Mouse (Mus musculus): Measurements from ENCODE around the gene Slc9a3. TPM values are rescaled to one million over a fixed set of nuclear protein-coding genes. Genes with fewer than 3 reads are reported as not detected.

Slc9a3 gene
- total and polyA plus RNA-seq, 3 experiments = not detected

DNA sequence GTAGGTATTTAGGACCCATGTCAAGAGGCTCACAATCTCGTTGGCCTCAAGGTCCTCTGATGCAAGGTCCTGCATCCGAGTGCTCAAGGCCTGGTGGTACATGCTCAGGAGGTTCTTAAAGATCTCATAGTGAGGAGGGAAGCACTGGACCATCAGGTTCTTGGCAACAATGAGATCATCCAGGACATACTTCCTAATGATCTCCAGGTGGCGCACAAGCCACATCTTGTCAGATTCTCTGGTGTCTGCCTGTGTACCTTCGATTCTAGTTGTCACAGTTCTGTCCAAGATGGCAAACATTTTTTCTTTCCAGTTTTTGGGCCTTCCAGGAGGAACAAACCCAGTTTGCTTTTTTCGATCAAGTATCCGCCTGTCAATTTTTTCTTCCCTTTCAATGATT, 71.4 kb downstream of the Slc9a3 start:
- dilution Hi-C loops (cut with MboI; ENCODE audit: extremely low pct_ligation_motif_present, extremely low pct_unique_long_range_greater_than_20kb, low sequenced_read_pairs) (no loop called here), in situ Hi-C loops (cut with MboI; ENCODE audit: low pct_ligation_motif_present, low pct_unique_long_range_greater_than_20kb, low sequenced_read_pairs) (loop anchor here (5.0 kb wide), 1 partner anchor 110 kb away; no protein-coding TSS in a partner anchor)
- no peaks in the 10 kb centered on the region for H3K27me3 ChIP-seq (replicated peaks)
- H3K27ac ChIP-seq (ENCODE audit: insufficient read depth, low read depth) = no peak overlapping the region
- no peak overlapping the region for H3K4me2 ChIP-seq (ENCODE audit: insufficient read depth, low read depth, poor library complexity, severe bottlenecking)
- no peak overlapping the region for H3K9ac ChIP-seq (ENCODE audit: insufficient read depth, low read depth)
- H3K9me3 ChIP-seq (replicated peaks; ENCODE audit: low read length) = no peaks in the 10 kb centered on the region
- no peaks in the 10 kb centered on the region for H3K79me2 ChIP-seq (replicated peaks; ENCODE audit: control insufficient read depth, extremely low read depth, insufficient read depth, poor library complexity, severe bottlenecking)
- H3K36me3 ChIP-seq (replicated peaks in 1 of 2; ENCODE audit: control insufficient read depth in 1 of 2, insufficient read depth in 1 of 2, low read length in 1 of 2) = peaks cover 39 to 68% of the 10 kb centered on the region in 2 experiments
- no peak overlapping the region for H3K4me3 ChIP-seq (replicated peaks in 1 of 3; ENCODE audit: low read depth in 2 of 3, low read length in 2 of 3, poor library complexity in 1 of 3)
- no peaks in the 10 kb centered on the region for H3K4me1 ChIP-seq (ENCODE audit: control insufficient read depth in 1 of 2, insufficient read depth in 2 of 2)
- DNase-seq (ENCODE audit: extremely low read depth) = peak; percentile 41
- TF ChIP-seq SIN3A (IDR thresholded peaks at IDR 0.05; ENCODE audit: low read length) = no peak
- peak; percentile 70 for TF ChIP-seq RAD21 (IDR thresholded peaks at IDR 0.05; ENCODE audit: low read depth, low read length)
- no peak for TF ChIP-seq MAFK (IDR thresholded peaks at IDR 0.05; ENCODE audit: insufficient replicate concordance, low read length)
- TF ChIP-seq ZMIZ1 (IDR thresholded peaks at IDR 0.05; ENCODE audit: low read depth, low read length) = no peak
- TF ChIP-seq CTCF (conservative IDR thresholded peaks at IDR 0.05 in 1 of 2, IDR thresholded peaks at IDR 0.05 in 1 of 2; ENCODE audit: low read depth in 2 of 2, low read length in 2 of 2) = peak in 1 of 2 experiments; percentile 68; a peak in 3 of 4 replicates
- peak; percentile 64 for TF ChIP-seq SMC3 (IDR thresholded peaks at IDR 0.05; ENCODE audit: low read depth, low read length)
- TF ChIP-seq ZKSCAN1 (IDR thresholded peaks at IDR 0.05; ENCODE audit: borderline replicate concordance, low read depth, low read length) = no peak
- no peak for TF ChIP-seq PAX5 (IDR thresholded peaks at IDR 0.05; ENCODE audit: low read length)

GRCm38 (mm10) chr13:74196451-74196850, 75.2 kb downstream of the Slc9a3 start:
- Histone ChIP-seq H3K9ac (ENCODE audit: insufficient read depth, low read depth) (no peak overlapping the region), H3K27me3 (replicated peaks) (no peaks in the 10 kb centered on the region), H3K4me1 (ENCODE audit: control insufficient read depth in 1 of 2, insufficient read depth in 2 of 2) (no peaks in the 10 kb centered on the region), H3K27ac (ENCODE audit: insufficient read depth, low read depth) (no peak overlapping the region), H3K4me2 (ENCODE audit: insufficient read depth, low read depth, poor library complexity, severe bottlenecking) (no peak overlapping the region), H3K79me2 (replicated peaks; ENCODE audit: control insufficient read depth, extremely low read depth, insufficient read depth, poor library complexity, severe bottlenecking) (no peaks in the 10 kb centered on the region), H3K4me3 (replicated peaks in 1 of 3; ENCODE audit: low read depth in 2 of 3, low read length in 2 of 3, poor library complexity in 1 of 3) (no peak overlapping the region), H3K9me3 (replicated peaks; ENCODE audit: low read length) (no peaks in the 10 kb centered on the region), H3K36me3 (replicated peaks in 1 of 2; ENCODE audit: control insufficient read depth in 1 of 2, insufficient read depth in 1 of 2, low read length in 1 of 2) (peaks cover 31 to 52% of the 10 kb centered on the region in 2 experiments)
- dilution Hi-C loops (cut with MboI; ENCODE audit: extremely low pct_ligation_motif_present, extremely low pct_unique_long_range_greater_than_20kb, low sequenced_read_pairs) (no loop called here), in situ Hi-C loops (cut with MboI; ENCODE audit: low pct_ligation_motif_present, low pct_unique_long_range_greater_than_20kb, low sequenced_read_pairs) (no loop called here)
- DNase-seq (ENCODE audit: extremely low read depth) = no peak
- TF ChIP-seq USF2 (conservative IDR thresholded peaks at IDR 0.05; ENCODE audit: low read depth, low read length) = no peak
- TF ChIP-seq JUND (conservative IDR thresholded peaks at IDR 0.05; ENCODE audit: low read depth, low read length) = no peak
- no peak for TF ChIP-seq MXI1 (IDR thresholded peaks at IDR 0.05; ENCODE audit: low read depth, low read length)
- TF ChIP-seq RCOR1 (conservative IDR thresholded peaks at IDR 0.05; ENCODE audit: low read depth, low read length) = no peak
- no peak for TF ChIP-seq E2F4 (IDR thresholded peaks at IDR 0.05; ENCODE audit: insufficient replicate concordance, low read depth, low read length)
- no peak for TF ChIP-seq JUN (IDR thresholded peaks at IDR 0.05; ENCODE audit: insufficient read depth, low read depth, low read length)
- no peak for TF ChIP-seq CTCF (conservative IDR thresholded peaks at IDR 0.05 in 1 of 2, IDR thresholded peaks at IDR 0.05 in 1 of 2; ENCODE audit: low read depth in 2 of 2, low read length in 2 of 2)
- TF ChIP-seq EP300 (IDR thresholded peaks at IDR 0.05; ENCODE audit: low read length) = no peak
- no peak for TF ChIP-seq IRF4 (IDR thresholded peaks at IDR 0.05; ENCODE audit: low read depth, low read length)
- no peak for TF ChIP-seq MAX (IDR thresholded peaks at IDR 0.05; ENCODE audit: low read length)
- no peak for TF ChIP-seq UBTF (IDR thresholded peaks at IDR 0.05; ENCODE audit: low read depth, low read length)
- TF ChIP-seq MAFK (IDR thresholded peaks at IDR 0.05; ENCODE audit: insufficient replicate concordance, low read length) = no peak
